Mouse (Mus musculus): Measurements from ENCODE around the gene Mroh2a.

The Mroh2a gene

DNA sequence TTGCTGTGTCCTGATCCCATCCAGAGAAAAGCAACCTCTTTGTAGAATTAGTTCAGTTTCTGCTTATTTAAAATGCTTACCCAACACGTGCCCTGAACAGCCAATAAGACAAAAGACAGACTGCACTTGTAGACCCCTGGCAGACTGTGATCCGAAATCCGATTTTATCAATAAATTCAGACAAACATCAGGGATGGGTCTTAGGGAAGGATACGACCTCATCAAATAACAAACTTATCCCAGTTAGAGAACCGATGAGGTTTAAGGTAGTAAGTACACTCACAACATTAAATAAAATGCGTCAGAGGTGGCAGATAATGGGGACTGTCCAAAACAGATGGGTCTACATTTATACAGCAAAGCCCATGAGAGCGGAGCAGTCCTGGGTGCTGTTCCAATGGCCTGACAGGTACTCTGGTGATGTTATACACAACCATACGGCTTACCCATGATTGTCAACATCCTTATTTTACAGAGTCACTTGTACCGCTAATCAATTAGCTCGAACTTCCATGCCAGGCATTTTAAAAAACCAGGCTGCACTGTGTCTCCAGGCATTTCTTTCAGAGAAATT, 49.8 kb downstream of the Mroh2a start:
- DNase-seq (ENCODE audit: low spot score in 2 of 2) = peak in 1 of 2 experiments; percentile 21

GRCm38 (mm10) chr1:88277098-88277817, 50.5 kb downstream of the Mroh2a start, which contains the start of the genes Hjurp and Trpm8:
TSS of gene Hjurp (minus strand) at chr1:88277633.
TSS of gene Trpm8 (plus strand) at chr1:88277661.
- peak; percentile 100 for DNase-seq (ENCODE audit: low spot score in 2 of 2)

DNA sequence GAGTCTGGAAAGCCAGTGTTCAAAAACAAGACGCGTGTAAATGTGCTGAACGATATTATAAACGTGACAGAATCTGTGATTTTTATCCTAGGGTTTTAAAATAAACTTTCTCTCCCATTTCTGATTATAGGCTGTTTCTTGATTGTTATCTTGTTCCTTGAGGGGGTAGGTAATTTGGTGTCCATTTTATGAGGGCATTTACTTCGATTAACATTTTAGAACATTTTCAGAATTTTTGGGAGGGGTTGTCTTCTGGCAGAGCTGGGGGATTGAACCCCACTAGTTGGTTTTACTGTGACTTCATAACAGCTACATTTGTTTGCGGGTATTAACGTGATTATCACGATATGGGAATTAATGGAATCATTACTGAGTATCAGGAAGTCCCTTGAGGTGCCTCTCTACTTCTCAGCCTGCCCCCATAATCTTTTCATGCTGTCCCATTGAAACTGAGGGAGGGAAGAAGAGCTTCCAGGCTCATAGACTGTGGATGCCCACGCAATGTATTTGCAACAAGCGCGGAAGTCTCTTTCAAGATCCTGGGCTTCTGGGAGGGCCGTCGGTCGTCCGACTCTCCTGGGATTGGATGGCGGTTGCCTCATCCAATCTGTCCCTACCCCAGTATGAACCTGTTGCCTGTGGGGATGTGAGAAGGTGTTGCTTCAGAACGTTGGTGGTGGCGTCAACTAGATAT, 51.2 kb downstream of the Mroh2a start:
- peak in 1 of 2 experiments; percentile 21 for DNase-seq (ENCODE audit: low spot score in 2 of 2)

DNA sequence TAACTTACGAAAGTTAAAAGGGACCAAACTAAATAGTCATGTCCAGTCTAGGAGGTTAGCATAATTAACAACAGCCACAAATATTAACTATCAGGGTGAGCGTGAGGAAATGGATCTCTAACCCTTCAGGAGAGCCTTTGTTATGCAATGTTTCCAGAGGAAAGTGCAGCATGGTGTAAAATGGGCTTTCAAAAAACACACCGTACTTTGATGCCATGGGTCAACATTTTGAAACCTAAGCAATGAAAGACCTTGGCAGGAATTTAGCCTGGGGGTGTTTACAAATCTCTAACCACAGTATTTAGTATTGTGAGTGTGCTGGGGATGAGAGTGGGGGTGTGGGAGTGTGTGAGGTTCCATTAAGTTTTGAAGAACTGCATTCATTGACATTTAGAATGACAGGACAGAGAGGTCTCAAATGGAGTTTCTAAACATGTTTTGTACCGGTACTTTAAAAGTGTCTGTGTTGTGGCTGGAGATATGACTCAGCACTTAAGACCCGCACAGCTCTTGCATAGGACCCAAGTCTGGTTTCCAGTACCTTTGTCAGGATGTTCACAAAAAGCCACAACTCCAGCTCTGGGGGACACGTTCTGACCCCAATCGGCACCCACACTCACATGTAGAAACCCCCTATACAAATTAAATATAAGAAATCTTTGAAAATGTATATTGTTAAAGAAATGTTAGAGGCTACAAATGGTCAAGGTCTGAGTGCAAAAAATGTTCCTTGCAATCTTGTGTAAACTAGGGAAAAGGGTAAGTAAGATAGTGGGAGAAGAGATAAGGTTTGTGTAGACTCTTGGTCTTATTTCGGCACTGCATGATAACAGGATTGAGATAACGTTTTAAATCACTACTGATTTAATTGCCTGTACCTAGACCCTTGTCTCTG, 52.6 kb downstream of the Mroh2a start:
- DNase-seq (ENCODE audit: low spot score in 2 of 2) = no peak

DNA sequence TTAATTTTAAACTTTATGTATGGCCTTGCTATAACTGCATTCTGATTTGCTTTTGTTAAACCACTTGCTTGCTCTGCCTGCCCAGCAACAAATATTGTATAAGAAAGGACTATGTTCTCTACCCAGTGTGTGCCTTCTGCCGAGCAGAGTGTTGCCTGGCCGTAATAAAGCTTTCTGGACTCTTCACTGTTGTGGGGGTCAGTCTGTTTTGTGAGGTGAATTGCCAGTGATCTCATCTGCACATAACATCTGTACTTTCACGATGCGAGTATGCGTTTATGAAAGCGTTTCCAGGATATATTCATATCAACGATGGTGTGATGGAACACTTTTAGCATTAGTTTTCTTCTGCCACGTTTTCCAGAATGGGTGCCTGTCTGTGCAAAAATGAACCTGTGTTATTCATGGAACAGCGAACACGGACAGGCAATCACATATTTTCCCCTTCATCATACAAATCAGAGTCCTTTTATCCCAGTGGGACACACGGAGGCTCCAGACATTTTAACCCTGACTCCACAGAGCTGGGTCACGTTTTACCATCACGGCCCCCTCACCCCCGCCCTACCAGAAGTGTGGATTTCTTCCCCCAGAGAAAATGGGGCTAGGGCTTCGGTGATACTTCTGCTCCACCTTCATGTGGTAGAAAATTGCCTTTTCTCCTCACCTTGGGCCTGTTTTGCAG, 53.4 kb downstream of the Mroh2a start:
- peak; percentile 7 to 38 for DNase-seq (ENCODE audit: low spot score in 2 of 2)

GRCm38 (mm10) chr1:88282301-88282700, 55.5 kb downstream of the Mroh2a start:
- no peak for DNase-seq (ENCODE audit: low spot score in 2 of 2)

GRCm38 (mm10) chr1:88283376-88284227, 56.8 kb downstream of the Mroh2a start:
- DNase-seq (ENCODE audit: low spot score in 2 of 2) = peak in 1 of 2 experiments; percentile 28

- no peak for DNase-seq (ENCODE audit: low spot score in 2 of 2)
Measured at GRCm38 (mm10) chr1:88284228-88284945, 57.6 kb downstream of the Mroh2a start.

DNA sequence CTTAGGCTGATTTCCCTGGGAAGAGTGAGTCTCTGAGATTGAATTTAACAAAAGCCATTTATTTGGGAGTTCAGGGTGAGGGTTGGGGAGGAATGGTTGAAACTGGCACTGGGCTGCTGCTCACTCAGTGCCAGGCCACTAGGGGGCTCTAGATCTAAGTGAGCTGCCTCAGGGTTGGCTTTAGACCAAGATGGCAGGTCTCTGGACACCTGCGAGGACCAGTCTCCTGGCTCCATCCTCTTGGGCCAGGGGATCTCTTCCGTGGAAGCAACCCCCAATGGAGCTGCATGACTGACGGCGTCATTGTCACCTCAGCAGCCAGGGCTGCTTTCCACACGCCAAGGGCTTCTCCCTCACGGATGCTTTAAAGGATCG, 58.1 kb downstream of the Mroh2a start:
- peak; percentile 29 to 52 for DNase-seq (ENCODE audit: low spot score in 2 of 2)

- DNase-seq (ENCODE audit: low spot score in 2 of 2) = no peak
Measured at GRCm38 (mm10) chr1:88285652-88286051, 58.9 kb downstream of the Mroh2a start.

- DNase-seq (ENCODE audit: low spot score in 2 of 2) = peak in 1 of 2 experiments; percentile 39
Measured at GRCm38 (mm10) chr1:88286136-88286845, 59.5 kb downstream of the Mroh2a start.

- DNase-seq (ENCODE audit: low spot score in 2 of 2) = peak in 1 of 2 experiments; percentile 24
Measured at GRCm38 (mm10) chr1:88286887-88287696, 60.3 kb downstream of the Mroh2a start.

DNA sequence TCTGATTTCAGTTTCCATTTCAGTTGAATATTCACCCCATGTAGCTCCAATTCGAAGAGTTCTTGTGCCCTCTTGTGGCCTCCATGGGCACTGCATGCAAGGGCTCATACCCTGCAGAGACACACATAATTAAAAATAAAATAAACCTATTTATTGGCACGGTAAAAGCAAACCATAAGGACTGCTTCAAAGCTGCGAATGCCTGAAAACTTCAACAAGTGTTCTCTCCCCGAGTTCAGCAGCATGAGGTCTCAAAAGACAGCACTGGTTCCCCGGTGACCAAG, 60.9 kb downstream of the Mroh2a start:
- DNase-seq (ENCODE audit: low spot score in 2 of 2) = peak; percentile 48 to 77

GRCm38 (mm10) chr1:88288056-88288788, 61.4 kb downstream of the Mroh2a start:
- DNase-seq (ENCODE audit: low spot score in 2 of 2) = no peak

- no peak for DNase-seq (ENCODE audit: low spot score in 2 of 2)
Measured at GRCm38 (mm10) chr1:88288789-88289127, 62.0 kb downstream of the Mroh2a start.

- DNase-seq (ENCODE audit: low spot score in 2 of 2) = no peak
Measured at GRCm38 (mm10) chr1:88289152-88289551, 62.4 kb downstream of the Mroh2a start.

- DNase-seq (ENCODE audit: low spot score in 2 of 2) = peak in 1 of 2 experiments; percentile 45
Measured at GRCm38 (mm10) chr1:88289917-88290316, 63.1 kb downstream of the Mroh2a start.

DNA sequence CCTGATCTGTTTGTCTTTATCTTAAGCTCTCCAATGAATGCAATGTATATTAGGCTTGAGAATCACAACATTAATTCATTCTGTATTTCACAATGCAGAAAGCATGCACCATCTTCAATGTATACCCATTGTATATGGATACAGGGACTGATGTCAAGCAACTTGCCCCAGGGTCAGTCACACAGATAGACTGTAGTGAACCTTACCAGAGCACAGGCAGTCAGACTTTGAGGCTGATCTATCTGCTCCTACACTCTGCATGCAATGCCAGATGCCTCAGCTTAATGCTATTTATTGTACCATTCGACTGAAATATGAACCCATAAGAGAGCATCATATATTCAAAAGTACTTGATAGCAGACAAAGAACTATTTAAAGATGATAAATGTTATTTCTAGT, 63.7 kb downstream of the Mroh2a start:
- DNase-seq (ENCODE audit: low spot score in 2 of 2) = no peak
